Mouse (Mus musculus) heart, adult 2 months (tissue): ENCODE data around the gene Ascc3.

Experiments used
- CTCF ChIP-seq: fragments of 200-600 bp; IDR thresholded peaks from 2 replicates; pipeline ENCODE4 v1.8.1; 2022; ENCODE audit warnings: antibody characterized with exemption, mild to moderate bottlenecking, moderate library complexity
- EP300 ChIP-seq: fragments of 200-500 bp; IDR thresholded peaks from 2 replicates; pipeline ENCODE4 v1.6.1; 2011; ENCODE audit warnings: low read depth, low read length, control low read depth; ENCODE audit not compliant: insufficient read depth
- POLR2A ChIP-seq: fragments of 200-500 bp; IDR thresholded peaks from 2 replicates; pipeline ENCODE4 v1.6.1; 2011; ENCODE audit warnings: mild to moderate bottlenecking, low read depth, low read length, control low read depth; ENCODE audit not compliant: insufficient read depth

- no peak for TF ChIP-seq POLR2A
- no peak for TF ChIP-seq CTCF
- no peak for TF ChIP-seq EP300
Measured at GRCm38 (mm10) chr10:50772811-50773210, 180.3 kb downstream of the Ascc3 start.
